Mouse (Mus musculus): ENCODE data around the gene Rbms3.

The Rbms3 gene

GRCm38 (mm10) chr9:116748857-116749584, 880.7 kb downstream of the Rbms3 start:
- no peak for DNase-seq (ENCODE audit: low spot score)

GRCm38 (mm10) chr9:116748346-116748745, 881.4 kb downstream of the Rbms3 start:
- DNase-seq (ENCODE audit: low spot score), result no peak

GRCm38 (mm10) chr9:116746871-116747270, 882.8 kb downstream of the Rbms3 start:
- DNase-seq (ENCODE audit: low spot score), result no peak

- DNase-seq (ENCODE audit: low spot score), result peak; percentile 19
Measured at GRCm38 (mm10) chr9:116737786-116738185, 891.9 kb downstream of the Rbms3 start.

GRCm38 (mm10) chr9:116729172-116729571, 900.5 kb downstream of the Rbms3 start:
- no peak for DNase-seq (ENCODE audit: low spot score)

GRCm38 (mm10) chr9:116728655-116729054, 901.1 kb downstream of the Rbms3 start:
- DNase-seq (ENCODE audit: low spot score), result no peak

GRCm38 (mm10) chr9:116728093-116728492, 901.6 kb downstream of the Rbms3 start:
- DNase-seq (ENCODE audit: low spot score), result no peak

- no peak for DNase-seq (ENCODE audit: low spot score)
Measured at GRCm38 (mm10) chr9:116724581-116724980, 905.1 kb downstream of the Rbms3 start.

- DNase-seq (ENCODE audit: low spot score), result no peak
Measured at GRCm38 (mm10) chr9:116703119-116703518, 926.6 kb downstream of the Rbms3 start.

- DNase-seq (ENCODE audit: low spot score), result peak; percentile 8
Measured at GRCm38 (mm10) chr9:116702611-116703010, 927.1 kb downstream of the Rbms3 start.

- no peak for DNase-seq (ENCODE audit: low spot score)
Measured at GRCm38 (mm10) chr9:116701511-116702179, 928.1 kb downstream of the Rbms3 start.

- no peak for DNase-seq (ENCODE audit: low spot score)
Measured at GRCm38 (mm10) chr9:116688615-116689014, 941.1 kb downstream of the Rbms3 start.

- DNase-seq (ENCODE audit: low spot score), result peak; percentile 5
Measured at GRCm38 (mm10) chr9:116677142-116677541, 952.6 kb downstream of the Rbms3 start.

- DNase-seq (ENCODE audit: low spot score), result peak; percentile 74
Measured at GRCm38 (mm10) chr9:116676445-116676844, 953.3 kb downstream of the Rbms3 start.

- no peak for DNase-seq (ENCODE audit: low spot score)
Measured at GRCm38 (mm10) chr9:116674191-116674590, 955.5 kb downstream of the Rbms3 start.

- DNase-seq (ENCODE audit: low spot score), result no peak
Measured at GRCm38 (mm10) chr9:116661026-116661425, 968.7 kb downstream of the Rbms3 start.

- peak; percentile 40 for DNase-seq (ENCODE audit: low spot score)
Measured at GRCm38 (mm10) chr9:116659936-116660335, 969.8 kb downstream of the Rbms3 start.

- no peak for DNase-seq (ENCODE audit: low spot score)
Measured at GRCm38 (mm10) chr9:116657141-116657540, 972.6 kb downstream of the Rbms3 start.

GRCm38 (mm10) chr9:116651414-116651813, 978.3 kb downstream of the Rbms3 start:
- no peak for DNase-seq (ENCODE audit: low spot score)

GRCm38 (mm10) chr9:116649955-116650354, 979.8 kb downstream of the Rbms3 start:
- DNase-seq (ENCODE audit: low spot score), result no peak

- DNase-seq (ENCODE audit: low spot score), result no peak
Measured at GRCm38 (mm10) chr9:116649086-116649792, 980.5 kb downstream of the Rbms3 start.

GRCm38 (mm10) chr9:116644616-116645015, 985.1 kb downstream of the Rbms3 start:
- no peak for DNase-seq (ENCODE audit: low spot score)

GRCm38 (mm10) chr9:116640302-116640679, 989.4 kb downstream of the Rbms3 start:
- DNase-seq (ENCODE audit: low spot score), result peak; percentile 2

Data from adipocyte (in vitro differentiated cells).